Mouse (Mus musculus) midbrain, embryonic 10.5 days (tissue): ENCODE measurements around the gene Hmgn3. TPM values are rescaled to one million over a fixed set of nuclear protein-coding genes. Genes with fewer than 3 reads are reported as not detected.

Source experiments
- DNase-seq: peaks from one replicate; pipeline ENCODE4 v3.0.0-alpha.2; 2017; ENCODE audit warnings: low spot score
- H3K27ac ChIP-seq: fragments of 300-500 bp; sonication (generic); replicated peaks from 2 replicates; pipeline ENCODE4 v1.5.1; 2016; ENCODE audit warnings: mild to moderate bottlenecking
- H3K27me3 ChIP-seq: fragments of 300-500 bp; sonication (generic); 2 replicates; pipeline ENCODE4 v1.6.1; 2016; ENCODE audit warnings: low read depth, mild to moderate bottlenecking; ENCODE audit not compliant: poor library complexity, severe bottlenecking
- H3K36me3 ChIP-seq: fragments of 300-500 bp; sonication (generic); 2 replicates; pipeline ENCODE4 v1.6.1; 2016; ENCODE audit warnings: mild to moderate bottlenecking, moderate library complexity
- H3K4me1 ChIP-seq: fragments of 300-500 bp; sonication (generic); 2 replicates; pipeline ENCODE4 v1.6.1; 2016
- H3K4me3 ChIP-seq: fragments of 300-500 bp; sonication (generic); 2 replicates; pipeline ENCODE4 v1.5.1; 2016; ENCODE audit warnings: mild to moderate bottlenecking, moderate library complexity
- H3K9me3 ChIP-seq: fragments of 300-500 bp; sonication (generic); replicated peaks from 2 replicates; pipeline ENCODE4 v1.6.1; 2016; ENCODE audit warnings: mild to moderate bottlenecking
- WGBS: fragments of 180-500 bp; shearing (Covaris S2); methylation state at CpG from one replicate; pipeline ENCODE4 v1.1.7; 2016; 5-methylcytosine and 5-hydroxymethylcytosine counted together
- polyA plus RNA-seq: library from polyadenylated mRNA; unstranded; fragments of >200 nt; fragmentation: Nextera tagmentation; extraction: Ambion mirVana; gene quantifications from 2 replicates; pipeline ENCODE4 v1.2.1, GENCODE M21; 2016

Hmgn3 gene
- polyA plus RNA-seq, 1 experiment from 2014 or later = 141 TPM

- Histone ChIP-seq H3K36me3 (no peaks in the 10 kb centered on the region), H3K4me3 (no peak overlapping the region), H3K4me1 (peaks cover 5% of the 10 kb centered on the region; the same call in 1 of the 2 replicates), H3K27ac (no peak overlapping the region), H3K9me3 (no peaks in the 10 kb centered on the region), H3K27me3 (no peaks in the 10 kb centered on the region)
- no peak for DNase-seq
- WGBS = 85% methylated on average over 3 of the region's 3 CpGs
These were observed 51.7 kb downstream of the Hmgn3 start for GRCm38 (mm10) chr9:83094649-83095336.

GRCm38 (mm10) chr9:83083790-83084469 is 62.6 kb downstream of the Hmgn3 start:
- 76% methylated on average over 7 of the region's 7 CpGs for WGBS
- H3K9me3 ChIP-seq = no peaks in the 10 kb centered on the region
- H3K4me1 ChIP-seq = peaks cover 4% of the 10 kb centered on the region; the same call in 1 of the 2 replicates
- H3K27me3 ChIP-seq = no peaks in the 10 kb centered on the region
- no peak overlapping the region for H3K27ac ChIP-seq
- no peaks in the 10 kb centered on the region for H3K36me3 ChIP-seq
- no peak for DNase-seq
- H3K4me3 ChIP-seq = no peak overlapping the region

- DNase-seq = no peak
- H3K36me3 ChIP-seq = no peaks in the 10 kb centered on the region
- H3K27me3 ChIP-seq = no peaks in the 10 kb centered on the region
- peaks cover 4% of the 10 kb centered on the region; the same call in 1 of the 2 replicates for H3K4me1 ChIP-seq
- H3K27ac ChIP-seq = no peak overlapping the region
- WGBS = 75% methylated on average over 5 of the region's 5 CpGs
- no peak overlapping the region for H3K4me3 ChIP-seq
- H3K9me3 ChIP-seq = no peaks in the 10 kb centered on the region
These were observed 63.4 kb downstream of the Hmgn3 start for GRCm38 (mm10) chr9:83083091-83083490.

GRCm38 (mm10) chr9:83082296-83082695 is 64.2 kb downstream of the Hmgn3 start:
- WGBS = 67% methylated on average over 6 of the region's 6 CpGs
- Histone ChIP-seq H3K27me3 (no peaks in the 10 kb centered on the region), H3K9me3 (no peaks in the 10 kb centered on the region), H3K4me3 (no peak overlapping the region), H3K36me3 (no peaks in the 10 kb centered on the region), H3K27ac (no peak overlapping the region), H3K4me1 (peaks cover 4% of the 10 kb centered on the region; the same call in 1 of the 2 replicates)
- no peak for DNase-seq

- Histone ChIP-seq H3K36me3 (no peaks in the 10 kb centered on the region), H3K27me3 (no peaks in the 10 kb centered on the region), H3K9me3 (no peaks in the 10 kb centered on the region), H3K4me3 (no peak overlapping the region), H3K27ac (no peak overlapping the region), H3K4me1 (peaks cover 4% of the 10 kb centered on the region; the same call in 1 of the 2 replicates)
- 93% methylated on average over 3 of the region's 3 CpGs for WGBS
- no peak for DNase-seq
These were observed 66.8 kb downstream of the Hmgn3 start for GRCm38 (mm10) chr9:83079724-83080123.

GRCm38 (mm10) chr9:83068246-83068645 is 78.2 kb downstream of the Hmgn3 start:
- H3K9me3 ChIP-seq = no peaks in the 10 kb centered on the region
- H3K4me3 ChIP-seq = no peak overlapping the region
- H3K36me3 ChIP-seq = no peaks in the 10 kb centered on the region
- no peak overlapping the region for H3K27ac ChIP-seq
- WGBS = 88% methylated on average over 5 of the region's 5 CpGs
- H3K27me3 ChIP-seq = no peaks in the 10 kb centered on the region
- DNase-seq = no peak
- H3K4me1 ChIP-seq = no peaks in the 10 kb centered on the region

GRCm38 (mm10) chr9:83061289-83061688 is 85.2 kb downstream of the Hmgn3 start:
- Histone ChIP-seq H3K4me1 (peaks cover 7% of the 10 kb centered on the region), H3K4me3 (no peak overlapping the region), H3K36me3 (no peaks in the 10 kb centered on the region), H3K27ac (no peak overlapping the region), H3K9me3 (no peaks in the 10 kb centered on the region), H3K27me3 (no peaks in the 10 kb centered on the region)
- DNase-seq = no peak
- WGBS = 75% methylated on average over 11 of the region's 11 CpGs

Other genes starting within 250 kb of the Hmgn3 start
- gene Phip, start 171.2 kb downstream of the Hmgn3 start, polyA plus RNA-seq = 116 and 122 TPM in 2 replicates